Mouse (Mus musculus): ENCODE data around the gene Hist1h4i.

DNA sequence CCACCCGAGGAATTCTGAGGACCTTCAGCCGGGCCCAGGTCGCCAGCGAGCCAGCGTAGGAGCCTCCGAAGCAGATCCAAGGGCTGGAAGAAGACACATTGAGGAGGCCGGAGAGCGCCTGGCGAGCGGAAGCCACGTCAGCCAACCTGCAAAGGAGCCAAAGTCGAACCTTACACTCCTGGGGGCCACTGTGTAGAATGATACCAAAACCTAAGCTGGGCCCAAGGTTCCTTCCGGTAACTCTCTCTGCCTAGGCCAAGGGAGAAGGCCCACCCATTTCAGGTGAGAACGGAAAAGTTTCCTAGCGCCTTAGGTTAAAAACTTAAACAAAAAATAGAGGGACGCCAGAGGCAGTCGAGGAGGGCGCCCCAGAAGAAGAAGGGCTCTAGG lies 34.0 kb downstream of the Hist1h4i start:
- TF ChIP-seq POLR2A (IDR thresholded peaks at IDR 0.05; ENCODE audit: borderline replicate concordance, extremely low read depth, insufficient read depth, insufficient read length, poor library complexity, severe bottlenecking) (no peak), CTCF (IDR thresholded peaks at IDR 0.05; ENCODE audit: borderline replicate concordance, extremely low read depth, insufficient read depth, insufficient read length) (no peak)

Data from brain, embryonic 14.5 days (tissue).